Mouse (Mus musculus) CD4-positive naive resting alpha-beta T cell, adult 57 days (primary cell): ENCODE data around the gene Apoe. TPM values are rescaled to one million over a fixed set of nuclear protein-coding genes. Genes with fewer than 3 reads are reported as not detected.

ENCODE experiments used
- total RNA-seq: library from RNA; stranded (reverse); gene quantifications from one replicate; pipeline ENCODE4 v1.2.4, GENCODE M21; 2023

The Apoe gene
- total RNA-seq = 38.1 TPM

DNA sequence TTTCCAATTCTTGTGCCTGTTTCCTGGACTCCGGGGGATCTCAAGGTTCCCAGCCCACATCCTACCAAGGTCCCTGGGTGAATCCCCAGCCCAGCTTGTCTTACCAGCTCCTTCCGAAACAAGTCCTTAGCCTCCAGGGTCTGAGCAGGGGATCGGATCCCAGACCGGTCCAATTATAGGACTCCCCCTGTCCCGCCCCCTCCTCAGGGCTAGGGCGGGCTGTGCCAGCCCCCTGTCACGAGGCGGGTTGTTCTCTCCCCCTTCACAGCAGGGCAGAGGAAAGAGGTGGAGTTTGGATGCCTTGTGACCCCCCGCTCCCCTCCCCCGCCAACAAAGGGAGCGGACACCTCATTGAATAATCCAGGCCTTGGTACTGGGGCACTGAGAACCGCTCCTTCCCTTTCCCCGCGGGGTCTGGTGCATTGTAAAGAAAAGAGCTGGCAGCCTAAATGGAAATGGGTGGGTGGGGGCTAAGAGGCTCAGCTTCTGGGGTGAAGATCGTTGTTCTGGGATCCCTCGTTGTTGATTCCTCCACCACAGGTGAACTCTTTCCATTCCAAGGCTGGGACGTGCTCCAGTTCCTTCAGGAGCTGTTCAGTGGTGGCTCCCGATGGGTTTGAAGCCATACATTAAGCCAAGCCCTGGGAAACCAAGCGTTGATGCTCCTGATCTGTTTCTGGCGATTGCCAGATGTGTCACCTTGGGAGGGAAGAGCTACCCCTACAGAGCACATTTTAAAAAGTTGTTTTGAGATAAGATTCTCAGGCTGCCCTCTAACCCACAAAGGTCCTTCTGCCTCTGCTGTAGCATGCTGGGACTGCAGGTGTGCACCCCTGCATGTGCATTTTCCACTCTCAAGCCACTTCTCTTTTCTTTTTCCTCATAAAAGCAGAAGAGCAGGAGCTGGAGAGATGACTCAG, at the start of gene Apoe:
Gene Apoe, minus strand, starts transcription at position 282 of the 920 bp plus-strand sequence.

DNA sequence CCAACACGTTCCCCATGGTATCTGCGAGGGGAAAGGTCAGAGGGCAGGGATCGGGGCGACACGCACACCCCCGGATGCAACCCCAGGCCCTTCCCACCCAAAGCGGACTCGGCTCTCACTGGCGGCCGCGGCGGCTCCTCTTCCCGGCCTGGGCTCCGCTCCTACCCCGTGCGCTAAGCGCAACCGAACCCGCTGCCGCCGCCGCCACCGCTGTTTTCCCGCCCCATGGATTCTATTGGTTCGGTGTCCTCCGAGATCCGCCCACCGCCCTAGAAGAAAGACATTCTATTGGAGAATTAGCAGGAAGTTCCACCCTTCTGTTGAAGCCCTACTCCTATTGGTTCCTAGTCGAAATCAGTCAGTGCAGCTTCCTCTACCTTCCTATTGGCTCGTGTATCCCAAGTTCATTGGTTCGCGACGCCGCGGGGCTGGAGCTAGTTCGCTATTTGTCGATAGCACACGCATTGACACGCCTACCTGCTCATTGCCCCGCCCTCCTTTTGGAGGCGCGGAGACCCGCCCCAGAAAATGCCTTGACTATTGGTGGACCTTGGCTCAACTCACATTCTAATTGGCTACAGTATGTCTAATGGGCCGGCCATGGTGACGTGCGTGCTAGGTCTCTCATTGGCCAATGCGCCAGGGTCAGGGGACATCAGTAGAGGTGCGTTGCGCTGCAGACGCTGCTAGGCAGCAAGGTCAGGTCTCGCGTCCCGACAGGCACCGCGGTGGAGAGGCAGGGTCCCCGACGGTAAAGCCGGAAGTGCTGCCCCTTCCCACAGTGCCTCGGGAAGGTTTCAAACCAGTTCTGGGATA, 16.5 kb upstream of the Apoe start, which contains the start of gene Tomm40:
Gene Tomm40, minus strand, starts transcription at position 200 of the 816 bp plus-strand sequence.

DNA sequence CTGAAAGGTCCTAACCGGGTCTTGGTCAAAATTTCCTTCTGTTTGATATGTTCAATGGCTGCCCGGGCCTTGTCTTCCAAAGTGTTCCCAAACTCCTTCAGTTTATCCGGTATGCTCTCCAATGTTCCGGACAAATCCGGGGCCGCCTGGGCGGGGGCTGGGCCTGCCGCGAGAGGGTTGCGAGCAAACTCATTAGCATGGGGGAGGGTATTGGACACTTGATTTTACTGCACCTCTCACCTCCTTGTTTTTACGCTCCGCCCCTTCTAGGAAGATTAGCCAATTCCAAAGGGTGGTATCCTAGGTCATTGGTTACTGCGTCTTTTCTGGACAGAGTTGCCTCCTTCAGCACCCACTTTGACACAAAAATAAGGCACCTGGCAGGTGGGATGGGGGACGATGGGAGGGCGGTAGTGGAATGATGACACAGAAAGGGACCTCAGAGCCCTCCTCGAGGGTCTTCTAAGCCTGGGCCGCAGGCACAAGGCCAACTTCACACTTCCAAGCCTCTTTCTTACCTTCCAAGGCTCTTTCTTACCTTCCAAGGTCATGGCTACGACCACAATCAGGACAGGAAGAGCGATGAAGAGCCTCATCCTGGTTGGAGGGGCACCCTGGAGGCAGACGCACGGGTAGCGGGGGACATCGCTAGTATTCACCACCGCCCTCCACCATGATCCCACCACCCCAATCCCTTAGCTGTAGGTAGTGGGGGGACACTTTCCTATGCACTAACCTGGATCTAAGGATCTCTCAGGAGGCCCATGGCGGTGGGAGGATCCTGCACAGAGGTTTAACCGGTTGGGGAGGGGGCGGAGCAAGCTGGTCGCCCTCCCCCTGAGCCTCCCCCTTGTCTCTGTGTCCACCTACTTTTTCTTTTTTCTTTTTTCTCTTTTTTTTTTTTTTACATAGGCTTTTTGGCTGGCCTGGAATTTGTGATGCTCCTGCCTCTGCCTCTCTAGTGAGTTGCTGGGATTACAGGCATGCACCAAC, 6.8 kb downstream of the Apoe start, which contains the start of gene Apoc1:
Gene Apoc1, minus strand, starts transcription at position 788 of the 993 bp plus-strand sequence.

DNA sequence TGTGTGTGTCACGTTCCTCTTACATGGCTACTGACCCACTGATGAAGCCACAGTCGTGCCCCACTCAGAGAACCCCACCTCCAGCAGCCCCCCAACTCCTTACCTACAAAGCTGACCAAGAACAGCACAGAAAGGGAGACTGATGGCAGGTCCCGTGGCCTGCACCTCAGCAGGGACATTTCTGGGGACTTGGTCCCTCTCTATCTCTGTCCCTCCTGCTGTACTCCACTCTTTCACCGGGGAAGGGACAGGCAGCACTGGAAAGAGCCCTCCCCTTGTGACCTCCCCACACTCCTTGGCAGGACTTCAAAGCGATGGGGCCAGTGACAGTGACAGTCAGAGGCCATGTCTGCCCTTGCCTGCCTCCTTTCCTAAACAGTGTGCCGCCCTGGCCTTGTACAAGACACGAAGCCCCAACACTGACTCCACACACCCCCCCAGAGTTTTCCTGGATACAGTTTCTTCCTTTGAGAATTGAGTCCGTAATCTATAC, 17.7 kb downstream of the Apoe start, which contains the start of the genes Gm44805 and Apoc4:
Gene Gm44805, minus strand, starts transcription at position 222 of the 493 bp plus-strand sequence.
Gene Apoc4, minus strand, starts transcription at position 278 of the 493 bp plus-strand sequence.

DNA sequence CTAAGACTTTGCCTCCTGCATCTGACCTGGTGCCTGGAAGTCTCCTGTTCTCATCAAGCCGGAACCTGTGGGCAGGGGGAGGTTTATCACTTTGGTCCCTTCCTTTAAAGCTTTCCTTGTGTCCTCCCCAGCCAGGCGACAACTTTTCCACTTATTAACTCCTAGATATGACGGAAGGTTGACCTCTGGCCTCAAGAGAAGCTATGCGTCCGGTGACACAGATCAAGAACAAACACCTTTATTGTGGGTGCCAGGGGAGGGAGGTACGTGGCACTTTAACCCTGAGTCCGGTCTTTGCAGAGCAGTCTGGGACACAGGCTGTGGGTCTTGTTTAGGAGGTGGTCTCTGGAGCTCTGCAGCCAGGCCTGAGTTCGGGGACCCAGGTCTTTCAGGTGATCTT, 21.1 kb downstream of the Apoe start, which contains the start of gene Apoc2:
Gene Apoc2, minus strand, starts transcription at position 70 of the 400 bp plus-strand sequence.

DNA sequence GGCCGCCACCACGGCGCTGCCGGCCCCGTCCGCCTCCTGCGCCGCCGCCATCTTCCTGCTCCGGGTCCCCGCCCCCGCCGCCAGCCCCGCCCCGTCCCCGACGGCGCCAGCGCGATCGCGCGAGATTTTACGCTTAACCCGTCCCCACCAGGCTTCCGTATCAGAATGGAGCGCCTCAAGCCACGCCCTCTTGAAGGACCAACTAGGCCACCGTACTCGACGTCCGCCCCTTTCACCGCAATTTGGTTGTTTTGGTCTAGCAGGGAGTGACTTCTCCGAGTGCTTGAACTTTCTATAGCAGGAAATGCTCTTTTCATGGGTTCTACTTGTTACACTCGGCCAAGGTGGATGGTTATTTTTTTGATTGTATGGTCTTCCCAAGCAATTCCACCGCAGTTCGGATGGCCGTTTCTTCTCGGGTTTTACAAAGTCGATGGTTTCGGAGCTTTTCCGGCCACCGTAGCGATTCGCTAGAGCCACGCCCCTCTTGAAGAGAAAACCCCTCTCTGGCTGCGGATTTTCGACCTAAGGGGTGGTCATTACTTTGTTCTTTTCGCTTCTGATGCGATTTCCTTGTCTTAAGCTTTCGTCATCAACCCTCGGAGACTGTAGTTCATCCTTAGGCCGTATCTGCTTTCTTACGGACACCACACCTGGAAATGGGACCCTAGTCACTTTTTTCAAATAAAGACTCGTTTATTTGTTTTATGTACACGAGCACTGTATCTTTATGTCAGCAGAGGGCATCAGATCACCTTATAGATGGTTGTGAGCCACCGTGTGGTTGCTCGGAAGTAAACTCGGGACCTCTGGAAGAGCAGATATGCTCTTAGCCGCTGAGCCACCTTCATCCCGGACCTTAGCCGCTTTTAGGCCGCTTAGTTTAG, 33.8 kb downstream of the Apoe start, which contains the start of gene Clptm1:
Gene Clptm1, minus strand, starts transcription at position 79 of the 887 bp plus-strand sequence.

Other genes starting within 250 kb of the Apoe start
- 34.7 TPM for gene Mark4, start 240.4 kb downstream of the Apoe start, total RNA-seq
- gene Exoc3l2, start 235.9 kb downstream of the Apoe start, total RNA-seq = not detected
- gene Bloc1s3, start 190.8 kb downstream of the Apoe start, total RNA-seq = 4.1 TPM
- gene Trappc6a, start 190.8 kb downstream of the Apoe start, total RNA-seq = 25.3 TPM
- not detected for gene Nkpd1, start 181.3 kb downstream of the Apoe start, total RNA-seq
- 61.6 TPM for gene Ppp1r37, start 136.1 kb downstream of the Apoe start, total RNA-seq
- gene Zfp296, start 121.9 kb downstream of the Apoe start, total RNA-seq = 0.83 TPM
- 52.5 TPM for gene Gemin7, start 121.6 kb downstream of the Apoe start, total RNA-seq
- gene Clasrp, start 94.7 kb downstream of the Apoe start, total RNA-seq = 84.2 TPM
- gene Relb, start 69.8 kb downstream of the Apoe start, total RNA-seq = 56.3 TPM
- 76.6 TPM for gene Clptm1, start 34.2 kb downstream of the Apoe start, total RNA-seq
- not detected for gene Apoc2, start 21.2 kb downstream of the Apoe start, total RNA-seq
- gene Gm44805, start 17.8 kb downstream of the Apoe start, total RNA-seq = not detected
- gene Apoc4, start 17.7 kb downstream of the Apoe start, total RNA-seq = not detected
- 2.0 TPM for gene Apoc1, start 6.5 kb downstream of the Apoe start, total RNA-seq
- 56.8 TPM for gene Tomm40, start 16.2 kb upstream of the Apoe start, total RNA-seq
- 0.62 TPM for gene Nectin2, start 51.3 kb upstream of the Apoe start, total RNA-seq
- gene Bcam, start 71.8 kb upstream of the Apoe start, total RNA-seq = 2.0 TPM
- not detected for gene Cblc, start 97.6 kb upstream of the Apoe start, total RNA-seq
- 35.9 TPM for gene Bcl3, start 123.6 kb upstream of the Apoe start, total RNA-seq
- not detected for gene Gm19345, start 152.8 kb upstream of the Apoe start, total RNA-seq
- 0.68 TPM for gene Ceacam16, start 162.1 kb upstream of the Apoe start, total RNA-seq
- gene Ceacam19, start 188.8 kb upstream of the Apoe start, total RNA-seq = not detected
- 92.4 TPM for gene Pvr, start 222.0 kb upstream of the Apoe start, total RNA-seq